Mouse (Mus musculus): ENCODE measurements around the gene Gar1.

The Gar1 gene

GRCm38 (mm10) chr3:129820847-129821246 lies 10.3 kb downstream of the Gar1 start:
- no peak for DNase-seq (ENCODE audit: extremely low read depth, insufficient read length, low spot score)

- no peak for DNase-seq (ENCODE audit: extremely low read depth, insufficient read length, low spot score)
Measured at GRCm38 (mm10) chr3:129803765-129804164, 27.4 kb downstream of the Gar1 start, which contains the start of gene Lrit3. Gene Lrit3, minus strand, starts transcription at chr3:129804030.

- no peak for DNase-seq (ENCODE audit: extremely low read depth, insufficient read length, low spot score)
Measured at GRCm38 (mm10) chr3:129799011-129799410, 32.2 kb downstream of the Gar1 start.

- no peak for DNase-seq (ENCODE audit: extremely low read depth, insufficient read length, low spot score)
Measured at GRCm38 (mm10) chr3:129798551-129798950, 32.6 kb downstream of the Gar1 start.

- no peak for DNase-seq (ENCODE audit: extremely low read depth, insufficient read length, low spot score)
Measured at GRCm38 (mm10) chr3:129797341-129797740, 33.9 kb downstream of the Gar1 start.

GRCm38 (mm10) chr3:129793801-129794200 lies 37.4 kb downstream of the Gar1 start:
- DNase-seq (ENCODE audit: extremely low read depth, insufficient read length, low spot score), result no peak

- DNase-seq (ENCODE audit: extremely low read depth, insufficient read length, low spot score), result no peak
Measured at GRCm38 (mm10) chr3:129782746-129783145, 48.5 kb downstream of the Gar1 start.

- no peak for DNase-seq (ENCODE audit: extremely low read depth, insufficient read length, low spot score)
Measured at GRCm38 (mm10) chr3:129781435-129781834, 49.8 kb downstream of the Gar1 start.
